Mouse (Mus musculus) hindbrain, embryonic 12.5 days (tissue): ENCODE measurements around the gene H2-Q4. TPM values are rescaled to one million over a fixed set of nuclear protein-coding genes. Genes with fewer than 3 reads are reported as not detected.
"Not testable (repeated sequence)": the region's sequence is repeated elsewhere in the genome, so short reads cannot be mapped to it uniquely, and the experiment has no call there.

Experiments used
- ATAC-seq: fragments of 200-750 bp; cut with Nextera tagmentation; 2 replicates; pipeline ENCODE4 v1.8.0; 2017; ENCODE audit warnings: moderate TSS enrichment; ENCODE audit not compliant: low FRiP score
- H3K27ac ChIP-seq: fragments of 300-500 bp; sonication (generic); 2 replicates; pipeline ENCODE4 v1.5.1; 2016; ENCODE audit warnings: mild to moderate bottlenecking
- H3K27me3 ChIP-seq: fragments of 300-500 bp; sonication (generic); 2 replicates; pipeline ENCODE4 v1.6.1; 2016; ENCODE audit warnings: mild to moderate bottlenecking
- H3K36me3 ChIP-seq: fragments of 300-500 bp; sonication (generic); 2 replicates; pipeline ENCODE4 v1.6.1; 2016; ENCODE audit warnings: mild to moderate bottlenecking
- H3K4me1 ChIP-seq: fragments of 300-500 bp; sonication (generic); 2 replicates; pipeline ENCODE4 v1.6.1; 2016
- H3K4me2 ChIP-seq: fragments of 300-500 bp; sonication (generic); replicated peaks from 2 replicates; pipeline ENCODE4 v1.6.1; 2016; ENCODE audit warnings: mild to moderate bottlenecking
- H3K4me3 ChIP-seq: fragments of 300-500 bp; sonication (generic); 2 replicates; pipeline ENCODE4 v1.5.1; 2016; ENCODE audit warnings: mild to moderate bottlenecking
- H3K9ac ChIP-seq: fragments of 300-500 bp; sonication (generic); 2 replicates; pipeline ENCODE4 v1.6.1; 2016; ENCODE audit warnings: mild to moderate bottlenecking, moderate library complexity
- H3K9me3 ChIP-seq: fragments of 300-500 bp; sonication (generic); replicated peaks from 2 replicates; pipeline ENCODE4 v1.6.1; 2016; ENCODE audit warnings: mild to moderate bottlenecking
- WGBS: fragments of 180-500 bp; shearing (Covaris S2); methylation state at CpG from one replicate; pipeline ENCODE4 v1.1.7; 2016; 5-methylcytosine and 5-hydroxymethylcytosine counted together
- polyA plus RNA-seq: library from polyadenylated mRNA; unstranded; fragments of >200 nt; fragmentation: Nextera tagmentation; extraction: Ambion mirVana; gene quantifications from 2 replicates; pipeline ENCODE4 v1.2.1, GENCODE M21; 2016

The H2-Q4 gene
- 1.6 and 1.7 TPM in 2 replicates for polyA plus RNA-seq

DNA sequence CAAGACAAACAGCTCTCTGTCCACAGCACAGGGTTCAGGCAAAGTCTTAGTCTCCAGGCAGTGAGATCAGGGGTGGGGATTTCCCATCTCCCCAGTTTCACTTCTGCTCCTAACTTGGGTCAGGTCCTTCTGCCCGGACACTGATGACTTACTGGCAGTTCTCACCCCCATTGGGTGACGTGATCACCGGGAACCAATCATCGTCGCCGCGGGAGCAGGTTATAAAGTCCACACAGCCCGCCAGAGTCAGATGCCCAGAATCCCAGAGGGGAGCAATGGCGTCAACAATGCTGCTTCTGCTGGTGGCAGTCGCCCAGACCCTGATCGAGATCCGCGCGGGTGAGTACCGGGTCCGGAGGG lies at the start of gene H2-Q4:
TSS of gene H2-Q4 (plus strand) at position 249 of the 360 bp plus-strand sequence.
- Histone ChIP-seq H3K4me1 (peaks cover 6% of the 10 kb centered on the region), H3K4me2 (peak within 1 kb of the TSS; percentile 97), H3K4me3 (peak within 1 kb of the TSS; percentile 55), H3K9ac (peak within 1 kb of the TSS; percentile 53), H3K36me3 (no peaks in the 10 kb centered on the region), H3K9me3 (no peaks in the 10 kb centered on the region), H3K27me3 (peaks cover 21% of the 10 kb centered on the region), H3K27ac (no peak within 1 kb of the TSS)
- peak; percentile 85 for ATAC-seq
- WGBS = 2% methylated on average over 12 of the region's 16 CpGs

DNA sequence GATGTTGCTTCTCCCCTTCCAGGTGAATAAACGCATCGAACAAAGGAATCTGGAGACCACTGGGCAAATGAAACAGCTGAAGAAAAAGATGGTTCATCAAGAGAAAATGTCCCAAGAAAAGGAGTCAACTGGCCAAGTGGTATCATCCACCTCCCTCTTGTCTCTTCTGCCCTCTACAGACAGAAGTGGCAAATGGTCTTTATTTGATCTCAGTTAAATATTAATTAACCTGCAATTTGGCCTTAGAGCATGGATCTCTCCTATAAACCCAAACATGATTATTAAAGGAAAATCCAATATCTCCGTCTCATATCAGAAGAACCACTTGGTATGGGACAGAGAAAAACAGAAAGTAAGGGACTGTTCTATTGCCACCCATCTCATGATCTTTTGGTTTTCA lies 49.7 kb upstream of the H2-Q4 start:
- not testable (repeated sequence) for H3K4me3 ChIP-seq, H3K27me3 ChIP-seq, H3K9ac ChIP-seq, H3K36me3 ChIP-seq, H3K9me3 ChIP-seq, H3K27ac ChIP-seq, ATAC-seq, H3K4me2 ChIP-seq, H3K4me1 ChIP-seq
- 53% methylated on average over 3 of the region's 3 CpGs for WGBS

DNA sequence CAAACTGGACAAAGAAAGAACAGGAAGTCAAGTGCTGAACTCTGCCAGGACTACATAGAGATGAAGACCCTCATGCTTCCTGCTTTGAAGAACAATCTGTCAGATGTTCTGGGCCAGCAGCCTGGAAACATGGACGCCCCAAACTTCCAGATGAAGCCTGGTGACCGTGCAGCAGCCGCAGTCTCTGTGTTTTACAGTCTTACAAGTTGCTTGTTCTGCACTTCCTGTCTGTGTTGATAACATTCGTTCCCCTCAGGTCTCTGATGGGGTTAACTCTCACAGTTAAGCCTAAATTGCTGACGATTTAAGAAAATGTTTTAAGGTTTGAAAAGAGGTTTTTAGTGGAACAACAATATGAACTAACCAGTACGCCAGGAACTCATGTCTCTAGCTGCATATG lies 47.9 kb upstream of the H2-Q4 start:
- 77% methylated on average over 6 of the region's 6 CpGs for whole genome bisulfite sequencing
- H3K4me1 ChIP-seq, H3K36me3 ChIP-seq, ATAC-seq, H3K9me3 ChIP-seq, H3K4me3 ChIP-seq, H3K9ac ChIP-seq, H3K27ac ChIP-seq, H3K27me3 ChIP-seq, H3K4me2 ChIP-seq: not testable (repeated sequence)

DNA sequence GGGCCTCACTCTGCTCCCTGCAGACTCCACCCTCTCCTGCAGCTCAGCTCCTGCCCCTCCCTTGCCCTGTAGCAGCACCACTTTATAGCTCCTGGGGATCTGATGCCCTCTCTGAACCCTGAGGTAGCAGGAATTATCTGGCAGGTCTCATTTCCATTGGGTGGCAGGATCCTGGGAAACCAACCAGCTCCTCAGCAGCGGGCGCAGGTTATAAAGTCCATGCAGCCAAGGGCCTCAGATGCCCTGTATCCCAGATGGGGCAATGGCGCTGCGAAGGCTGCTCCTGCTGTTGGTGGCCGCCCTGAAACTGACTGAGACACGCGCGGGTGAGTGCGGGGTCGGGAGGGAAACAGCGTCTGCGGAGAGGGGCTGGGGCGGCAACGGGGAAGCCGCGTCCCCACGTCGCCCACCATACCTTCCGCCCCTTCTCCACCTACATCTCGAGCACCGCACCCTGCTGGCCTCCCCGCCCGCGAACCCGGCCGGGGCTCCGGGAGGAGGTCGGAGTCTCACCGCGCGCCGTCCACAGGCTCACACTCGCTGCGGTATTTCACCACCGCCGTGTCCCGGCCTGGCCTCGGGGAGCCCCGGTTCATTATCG lies 37.2 kb upstream of the H2-Q4 start, which contains the start of gene H2-Q2:
TSS of gene H2-Q2 (plus strand) at position 172 of the 601 bp plus-strand sequence.
- Histone ChIP-seq H3K4me3 (peak within 1 kb of the TSS; percentile 42), H3K4me2 (peak within 1 kb of the TSS; percentile 77), H3K27me3 (peaks cover 53% of the 10 kb centered on the region), H3K9me3 (no peaks in the 10 kb centered on the region), H3K4me1 (peaks cover 10% of the 10 kb centered on the region), H3K36me3 (no peaks in the 10 kb centered on the region), H3K9ac (peak within 1 kb of the TSS; percentile 60), H3K27ac (no peak within 1 kb of the TSS)
- no peak for ATAC-seq
- WGBS = 1% methylated on average over 34 of the region's 40 CpGs

DNA sequence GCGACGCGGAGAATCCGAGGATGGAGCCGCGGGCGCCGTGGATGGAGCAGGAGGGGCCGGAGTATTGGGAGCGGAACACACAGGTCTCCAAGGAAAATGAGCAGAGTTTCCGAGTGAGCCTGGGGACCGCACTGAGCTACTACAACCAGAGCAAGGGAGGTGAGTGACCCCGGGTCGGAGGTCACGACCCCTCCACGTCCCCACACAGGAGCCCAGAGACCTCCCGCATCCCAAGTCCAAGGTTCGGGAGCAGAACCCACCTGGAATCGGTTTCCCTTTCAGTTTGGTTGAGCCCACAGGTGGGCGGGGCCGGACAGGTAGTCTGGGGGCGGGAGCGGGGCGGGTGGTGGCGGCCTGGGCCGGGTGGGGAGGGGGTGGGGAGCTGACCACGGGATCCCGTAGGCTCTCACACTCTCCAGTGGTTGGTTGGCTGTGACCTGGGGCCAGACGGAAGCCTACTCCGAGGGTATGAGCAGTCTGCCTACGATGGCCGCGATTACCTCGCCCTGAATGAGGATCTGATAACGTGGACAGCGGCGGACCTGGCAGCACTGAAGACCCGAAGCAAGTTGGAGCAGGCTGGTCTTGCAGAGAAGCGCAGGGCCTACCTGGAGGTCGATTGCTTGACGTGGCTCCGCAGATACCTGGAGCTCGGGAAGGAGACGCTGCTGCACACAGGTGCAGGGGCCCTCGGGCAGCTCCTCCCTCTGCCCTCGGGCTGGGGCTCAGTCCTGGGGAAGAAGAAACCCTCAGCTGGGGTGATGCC lies 36.5 kb upstream of the H2-Q4 start:
- Histone ChIP-seq H3K27me3 (peaks cover 53% of the 10 kb centered on the region), H3K9ac (peak overlapping the region; percentile 60), H3K36me3 (no peaks in the 10 kb centered on the region), H3K4me3 (peak overlapping the region; percentile 42), H3K4me1 (peaks cover 10% of the 10 kb centered on the region), H3K4me2 (peak overlapping the region; percentile 77), H3K9me3 (no peaks in the 10 kb centered on the region), H3K27ac (no peak overlapping the region)
- no peak for ATAC-seq
- 2% methylated on average over 43 of the region's 46 CpGs for WGBS

DNA sequence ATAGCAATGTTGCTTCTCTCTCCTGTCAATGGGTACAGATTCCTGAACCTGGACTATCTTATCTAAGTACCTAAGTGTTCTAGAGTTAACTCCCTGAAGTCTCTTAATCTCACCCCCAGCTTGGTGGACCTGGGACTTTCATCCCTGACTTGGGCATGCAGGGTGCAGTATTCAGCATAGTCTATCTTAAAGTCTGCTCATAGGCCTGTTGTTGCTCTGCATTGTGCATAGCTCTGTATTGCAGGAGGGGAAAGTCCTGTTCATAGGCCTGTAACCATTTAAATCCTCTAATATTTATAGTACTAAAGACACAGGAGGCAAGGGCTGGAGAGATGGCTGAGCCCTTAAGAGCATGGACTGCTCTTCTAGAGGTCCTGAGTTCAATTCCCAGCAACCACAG lies 31.8 kb upstream of the H2-Q4 start:
- not testable (repeated sequence) for ATAC-seq, H3K4me1 ChIP-seq, H3K9ac ChIP-seq, H3K36me3 ChIP-seq, H3K27ac ChIP-seq, H3K9me3 ChIP-seq, H3K4me3 ChIP-seq, H3K4me2 ChIP-seq
- peaks cover 25% of the 10 kb centered on the region for H3K27me3 ChIP-seq

DNA sequence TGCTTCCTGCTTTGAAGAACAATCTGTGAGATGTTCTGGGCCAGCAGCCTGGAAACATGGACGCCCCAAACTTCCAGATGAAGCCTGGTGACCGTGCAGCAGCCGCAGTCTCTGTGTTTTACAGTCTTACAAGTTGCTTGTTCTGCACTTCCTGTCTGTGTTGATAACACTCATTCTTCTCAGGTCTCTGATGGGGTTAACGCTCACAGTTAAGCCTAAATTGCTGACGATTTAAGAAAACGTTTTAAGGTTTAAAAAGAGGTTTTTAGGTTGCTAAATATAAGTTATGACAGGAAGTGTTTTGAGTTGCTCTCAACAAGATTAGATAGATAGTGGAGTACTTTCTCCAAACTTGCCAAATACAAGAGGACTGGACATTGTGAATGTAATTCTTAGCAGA lies 26.1 kb upstream of the H2-Q4 start:
- not testable (repeated sequence) for H3K36me3 ChIP-seq

DNA sequence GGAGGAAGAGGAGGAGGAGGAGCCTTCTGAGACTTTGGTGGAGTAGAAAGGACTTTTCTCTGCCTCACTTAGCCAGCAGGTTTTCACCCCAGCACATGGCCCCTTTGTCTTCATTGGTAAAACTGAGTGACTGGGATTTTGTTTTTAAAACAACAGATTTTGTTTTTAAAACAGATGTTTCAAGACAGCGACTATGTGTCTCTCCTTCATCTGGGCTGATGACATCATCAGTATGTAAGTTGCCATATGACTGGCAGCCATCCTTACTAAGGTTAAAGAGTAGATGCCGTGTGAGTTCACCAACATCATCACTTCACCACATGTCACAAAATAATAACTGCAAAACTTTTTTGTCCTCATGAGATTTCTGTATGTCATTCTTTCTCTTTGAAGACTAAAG lies 25.3 kb upstream of the H2-Q4 start:
- no peak overlapping the region for H3K27ac ChIP-seq
- H3K9me3 ChIP-seq = no peaks in the 10 kb centered on the region
- no peak overlapping the region for H3K4me2 ChIP-seq
- H3K27me3 ChIP-seq = peaks cover 11% of the 10 kb centered on the region
- H3K4me1 ChIP-seq = peaks cover 2% of the 10 kb centered on the region
- no peak for ATAC-seq
- no peaks in the 10 kb centered on the region for H3K36me3 ChIP-seq
- 75% methylated on average over 2 of the region's 2 CpGs for whole genome bisulfite sequencing
- no peak overlapping the region for H3K9ac ChIP-seq
- H3K4me3 ChIP-seq = no peak overlapping the region

More for the DNA sequence above, 26.1 kb upstream of the H2-Q4 start:
- not testable (repeated sequence) for H3K4me1 ChIP-seq, H3K4me3 ChIP-seq, H3K4me2 ChIP-seq, H3K27ac ChIP-seq, ATAC-seq, H3K9me3 ChIP-seq, H3K27me3 ChIP-seq, H3K9ac ChIP-seq
- WGBS = 76% methylated on average over 6 of the region's 6 CpGs

DNA sequence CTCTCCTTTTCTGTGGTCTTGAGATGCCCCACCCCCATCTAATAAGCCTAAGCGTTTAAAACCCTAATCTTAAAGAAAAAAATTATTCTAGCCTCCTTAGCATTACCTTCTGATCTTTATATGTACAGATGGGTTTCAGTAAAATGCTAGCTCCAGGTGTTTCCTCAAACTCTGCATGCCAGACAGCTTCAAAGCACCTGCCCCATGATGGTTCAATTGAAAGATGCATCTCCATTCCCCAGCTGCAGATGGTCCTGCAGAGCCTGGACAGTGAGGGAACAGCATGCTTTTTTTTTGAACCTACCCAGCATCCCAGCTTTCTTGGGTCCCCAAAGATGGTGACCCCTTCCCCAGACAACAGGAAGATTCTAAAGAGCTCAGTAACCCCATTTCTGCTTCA lies 22.3 kb upstream of the H2-Q4 start:
- H3K4me1 ChIP-seq = peaks cover 8% of the 10 kb centered on the region
- no peaks in the 10 kb centered on the region for H3K9me3 ChIP-seq
- no peak overlapping the region for H3K4me2 ChIP-seq
- no peaks in the 10 kb centered on the region for H3K36me3 ChIP-seq
- no peak overlapping the region for H3K27ac ChIP-seq
- peaks cover 20% of the 10 kb centered on the region for H3K27me3 ChIP-seq
- H3K4me3 ChIP-seq = no peak overlapping the region
- no peak overlapping the region for H3K9ac ChIP-seq
- WGBS = 33% methylated on average over 1 of the region's 1 CpGs
- no peak for ATAC-seq

DNA sequence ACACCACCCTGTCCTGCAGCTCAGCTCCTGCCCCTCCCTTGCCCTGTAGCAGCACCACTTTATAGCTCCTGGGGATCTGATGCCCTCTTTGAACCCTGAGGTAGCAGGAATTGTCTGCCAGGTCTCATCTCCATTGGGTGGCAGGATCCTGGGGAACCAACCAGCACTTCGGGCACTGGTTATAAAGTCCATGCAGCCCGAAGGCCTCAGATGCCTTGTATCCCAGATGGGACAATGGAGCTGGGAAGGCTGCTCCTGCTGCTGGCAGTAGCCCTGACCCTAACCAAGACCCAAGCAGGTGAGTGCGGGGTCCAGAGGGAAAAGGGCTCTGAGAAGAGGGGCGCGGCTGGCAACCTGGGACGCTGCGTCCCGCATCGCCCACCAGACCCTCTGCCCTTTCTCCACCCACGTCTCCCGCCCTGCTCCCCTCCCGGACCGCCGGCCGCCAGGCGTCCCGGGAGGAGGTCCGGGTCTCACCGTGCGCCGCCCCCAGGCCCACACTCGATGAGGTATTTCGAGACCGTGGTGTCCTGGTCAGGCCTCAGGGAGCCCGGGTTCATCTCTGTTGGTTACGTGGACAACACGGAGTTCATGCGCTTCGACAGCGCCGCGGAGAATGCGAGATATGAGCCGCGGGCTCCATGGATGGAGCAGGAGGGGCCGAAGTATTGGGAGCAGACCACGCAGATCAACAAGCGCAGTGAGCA lies 20.5 kb upstream of the H2-Q4 start:
- H3K4me2 ChIP-seq = peak overlapping the region; percentile 66
- 11% methylated on average over 31 of the region's 38 CpGs for WGBS
- H3K9ac ChIP-seq = peak overlapping the region; percentile 59
- peaks cover 6% of the 10 kb centered on the region; the same call in 1 of the 2 replicates for H3K9me3 ChIP-seq
- H3K27ac ChIP-seq = no peak overlapping the region
- peaks cover 8% of the 10 kb centered on the region for H3K4me1 ChIP-seq
- ATAC-seq = no peak
- peaks cover 20% of the 10 kb centered on the region for H3K27me3 ChIP-seq
- H3K36me3 ChIP-seq = no peaks in the 10 kb centered on the region
- peak overlapping the region; percentile 33 for H3K4me3 ChIP-seq

DNA sequence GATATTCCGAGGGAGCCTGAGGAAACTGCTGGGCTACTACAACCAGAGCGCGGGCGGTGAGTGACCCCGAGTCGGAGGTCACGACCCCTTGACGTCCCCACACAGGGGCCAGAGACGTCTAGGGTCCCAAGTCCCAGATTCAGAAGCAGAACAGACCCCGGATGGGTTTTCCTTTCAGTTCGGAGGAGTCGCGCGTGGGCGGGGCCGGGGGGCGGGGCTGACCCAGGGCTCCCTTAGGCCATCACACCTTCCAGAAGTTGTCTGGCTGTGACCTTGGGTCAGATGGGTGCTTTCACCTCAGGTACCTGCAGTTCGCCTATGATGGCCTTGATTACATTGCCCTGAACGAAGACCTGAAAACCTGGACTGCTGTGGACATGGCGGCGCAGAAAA lies 20.0 kb upstream of the H2-Q4 start:
- no peaks in the 10 kb centered on the region for H3K36me3 ChIP-seq
- no peak for ATAC-seq
- 14% methylated on average over 21 of the region's 21 CpGs for WGBS

DNA sequence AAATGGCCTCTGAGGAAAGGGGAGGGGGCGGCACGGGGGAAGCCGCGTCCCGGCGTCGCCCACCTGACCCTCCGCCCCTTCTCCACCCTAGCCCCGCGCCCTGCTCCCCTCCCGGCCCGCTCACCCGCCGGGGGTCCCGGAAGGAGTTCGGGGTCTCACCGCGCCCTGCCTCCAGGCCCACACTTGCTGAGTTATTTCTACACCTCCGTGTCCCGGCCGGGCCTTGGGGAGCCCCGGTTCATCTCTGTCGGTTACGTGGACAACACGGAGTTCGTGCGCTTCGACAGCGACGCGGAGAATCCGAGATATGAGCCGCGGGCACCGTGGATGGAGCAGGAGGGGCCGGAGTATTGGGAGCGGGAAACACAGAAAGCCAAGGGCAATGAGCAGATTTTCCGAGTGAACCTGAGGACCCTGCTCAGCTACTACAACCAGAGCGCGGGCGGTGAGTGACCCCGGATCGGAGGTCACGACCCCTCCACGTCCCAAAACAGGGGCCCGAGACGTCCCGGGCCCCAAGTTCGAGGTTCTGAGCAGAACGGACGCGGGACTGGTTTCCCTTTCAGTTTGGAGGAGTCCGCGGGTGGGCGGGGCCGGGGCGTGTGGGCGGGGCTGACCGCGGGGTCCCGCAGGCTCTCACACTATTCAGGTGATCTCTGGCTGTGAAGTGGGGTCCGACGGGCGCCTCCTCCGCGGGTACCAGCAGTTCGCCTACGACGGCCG lies 473 bp downstream of the H2-Q4 start:
- Histone ChIP-seq H3K4me1 (peaks cover 6% of the 10 kb centered on the region), H3K27me3 (peaks cover 21% of the 10 kb centered on the region), H3K4me3 (peak overlapping the region; percentile 55), H3K9ac (peak overlapping the region; percentile 53), H3K27ac (no peak overlapping the region), H3K4me2 (peak overlapping the region; percentile 97), H3K9me3 (no peaks in the 10 kb centered on the region), H3K36me3 (no peaks in the 10 kb centered on the region)
- peak; percentile 61 for ATAC-seq
- under 1% methylated on average over 69 of the region's 70 CpGs for WGBS

More for the DNA sequence above, 20.0 kb upstream of the H2-Q4 start:
- Histone ChIP-seq H3K4me2 (peak overlapping the region; percentile 66), H3K27me3 (peaks cover 20% of the 10 kb centered on the region), H3K9me3 (peaks cover 6% of the 10 kb centered on the region; the same call in 1 of the 2 replicates), H3K4me3 (peak overlapping the region; percentile 33), H3K4me1 (peaks cover 8% of the 10 kb centered on the region), H3K27ac (no peak overlapping the region), H3K9ac (peak overlapping the region; percentile 59)
